Mouse (Mus musculus) adrenal gland, adult (tissue): ENCODE results near the gene Anks1b.

ENCODE experiments used
- DNase-seq, 2 experiments: peaks; one replicate each; pipeline ENCODE4 v3.0.0; 2022 to 2023; ENCODE audit warnings: low spot score in 1 of 2; ENCODE audit not compliant: inconsistent age in 2 of 2

Gene Anks1b

GRCm38 (mm10) chr10:90718684-90719083, 845.4 kb downstream of the Anks1b start:
- no peak for DNase-seq

GRCm38 (mm10) chr10:90719996-90720395, 846.7 kb downstream of the Anks1b start:
- DNase-seq, result peak in 1 of 2 experiments; percentile 34

- DNase-seq, result no peak
Measured at GRCm38 (mm10) chr10:90723071-90723494, 849.8 kb downstream of the Anks1b start.

GRCm38 (mm10) chr10:90723941-90724341, 850.6 kb downstream of the Anks1b start:
- DNase-seq, result no peak

GRCm38 (mm10) chr10:90724931-90725330, 851.6 kb downstream of the Anks1b start:
- DNase-seq, result no peak

- DNase-seq, result peak; percentile 59 to 90
Measured at GRCm38 (mm10) chr10:90728401-90729358, 855.4 kb downstream of the Anks1b start.

- no peak for DNase-seq
Measured at GRCm38 (mm10) chr10:90729527-90729926, 856.2 kb downstream of the Anks1b start.

- no peak for DNase-seq
Measured at GRCm38 (mm10) chr10:90732823-90733222, 859.5 kb downstream of the Anks1b start.

- DNase-seq, result peak; percentile 7 to 72
Measured at GRCm38 (mm10) chr10:90733632-90734031, 860.3 kb downstream of the Anks1b start.

- no peak for DNase-seq
Measured at GRCm38 (mm10) chr10:90738475-90738874, 865.2 kb downstream of the Anks1b start.

GRCm38 (mm10) chr10:90740956-90741355, 867.6 kb downstream of the Anks1b start:
- DNase-seq, result no peak

GRCm38 (mm10) chr10:90751889-90752288, 878.6 kb downstream of the Anks1b start:
- no peak for DNase-seq

GRCm38 (mm10) chr10:90753106-90753505, 879.8 kb downstream of the Anks1b start:
- no peak for DNase-seq

- DNase-seq, result no peak
Measured at GRCm38 (mm10) chr10:90757773-90758172, 884.5 kb downstream of the Anks1b start.

GRCm38 (mm10) chr10:90759929-90760328, 886.6 kb downstream of the Anks1b start:
- DNase-seq, result peak in 1 of 2 experiments; percentile 33

GRCm38 (mm10) chr10:90766261-90766660, 893.0 kb downstream of the Anks1b start:
- peak; percentile 14 to 53 for DNase-seq

- DNase-seq, result no peak
Measured at GRCm38 (mm10) chr10:90770403-90770955, 897.2 kb downstream of the Anks1b start.

GRCm38 (mm10) chr10:90771046-90771445, 897.7 kb downstream of the Anks1b start:
- DNase-seq, result no peak

GRCm38 (mm10) chr10:90771471-90772226, 898.3 kb downstream of the Anks1b start:
- no peak for DNase-seq

- DNase-seq, result no peak
Measured at GRCm38 (mm10) chr10:90779561-90780400, 906.5 kb downstream of the Anks1b start.
